Mouse (Mus musculus): ENCODE data around the gene Gpc6.
A peak's percentile ranks its signal among the peaks of the same experiment; 100 is the strongest.

Gene Gpc6

GRCm38 (mm10) chr14:117871268-117871667 is 946.2 kb downstream of the Gpc6 start:
- no peak for DNase-seq (ENCODE audit: low spot score)

- DNase-seq (ENCODE audit: low spot score) = no peak
Observed at GRCm38 (mm10) chr14:117879313-117879712, 954.2 kb downstream of the Gpc6 start.

GRCm38 (mm10) chr14:117881112-117881511 is 956.0 kb downstream of the Gpc6 start:
- no peak for DNase-seq (ENCODE audit: low spot score)

- DNase-seq (ENCODE audit: low spot score) = peak; percentile 27
Observed at GRCm38 (mm10) chr14:117882222-117882621, 957.1 kb downstream of the Gpc6 start.

- no peak for DNase-seq (ENCODE audit: low spot score)
Observed at GRCm38 (mm10) chr14:117889653-117890052, 964.5 kb downstream of the Gpc6 start.

GRCm38 (mm10) chr14:117891426-117891825 is 966.3 kb downstream of the Gpc6 start:
- DNase-seq (ENCODE audit: low spot score) = no peak

- DNase-seq (ENCODE audit: low spot score) = no peak
Observed at GRCm38 (mm10) chr14:117892026-117892425, 966.9 kb downstream of the Gpc6 start.

- DNase-seq (ENCODE audit: low spot score) = no peak
Observed at GRCm38 (mm10) chr14:117894869-117895538, 969.9 kb downstream of the Gpc6 start.

- no peak for DNase-seq (ENCODE audit: low spot score)
Observed at GRCm38 (mm10) chr14:117895539-117895912, 970.4 kb downstream of the Gpc6 start.

GRCm38 (mm10) chr14:117904300-117904699 is 979.2 kb downstream of the Gpc6 start:
- DNase-seq (ENCODE audit: low spot score) = no peak

GRCm38 (mm10) chr14:117905701-117906100 is 980.6 kb downstream of the Gpc6 start:
- no peak for DNase-seq (ENCODE audit: low spot score)

GRCm38 (mm10) chr14:117906361-117906760 is 981.2 kb downstream of the Gpc6 start:
- no peak for DNase-seq (ENCODE audit: low spot score)

GRCm38 (mm10) chr14:117908231-117908920 is 983.3 kb downstream of the Gpc6 start:
- no peak for DNase-seq (ENCODE audit: low spot score)

GRCm38 (mm10) chr14:117909046-117909445 is 983.9 kb downstream of the Gpc6 start:
- DNase-seq (ENCODE audit: low spot score) = no peak

- DNase-seq (ENCODE audit: low spot score) = no peak
Observed at GRCm38 (mm10) chr14:117910323-117910722, 985.2 kb downstream of the Gpc6 start.

- DNase-seq (ENCODE audit: low spot score) = no peak
Observed at GRCm38 (mm10) chr14:117912624-117913270, 987.6 kb downstream of the Gpc6 start.

- no peak for DNase-seq (ENCODE audit: low spot score)
Observed at GRCm38 (mm10) chr14:117916577-117916976, 991.5 kb downstream of the Gpc6 start.

GRCm38 (mm10) chr14:117918724-117919123 is 993.6 kb downstream of the Gpc6 start:
- no peak for DNase-seq (ENCODE audit: low spot score)

- DNase-seq (ENCODE audit: low spot score) = no peak
Observed at GRCm38 (mm10) chr14:117919612-117920011, 994.5 kb downstream of the Gpc6 start.

GRCm38 (mm10) chr14:117921393-117922014 is 996.4 kb downstream of the Gpc6 start:
- no peak for DNase-seq (ENCODE audit: low spot score)

GRCm38 (mm10) chr14:117923667-117924066 is 998.6 kb downstream of the Gpc6 start:
- no peak for DNase-seq (ENCODE audit: low spot score)

GRCm38 (mm10) chr14:117930105-117930847 is 1005.2 kb downstream of the Gpc6 start:
- DNase-seq (ENCODE audit: low spot score) = no peak

All from urinary bladder, postnatal 25 days (tissue).